Mouse (Mus musculus): ENCODE measurements around the gene Plekhm1.
"Not testable (repeated sequence)": the region's sequence is repeated elsewhere in the genome, so short reads cannot be mapped to it uniquely, and the experiment has no call there.

Gene Plekhm1

DNA sequence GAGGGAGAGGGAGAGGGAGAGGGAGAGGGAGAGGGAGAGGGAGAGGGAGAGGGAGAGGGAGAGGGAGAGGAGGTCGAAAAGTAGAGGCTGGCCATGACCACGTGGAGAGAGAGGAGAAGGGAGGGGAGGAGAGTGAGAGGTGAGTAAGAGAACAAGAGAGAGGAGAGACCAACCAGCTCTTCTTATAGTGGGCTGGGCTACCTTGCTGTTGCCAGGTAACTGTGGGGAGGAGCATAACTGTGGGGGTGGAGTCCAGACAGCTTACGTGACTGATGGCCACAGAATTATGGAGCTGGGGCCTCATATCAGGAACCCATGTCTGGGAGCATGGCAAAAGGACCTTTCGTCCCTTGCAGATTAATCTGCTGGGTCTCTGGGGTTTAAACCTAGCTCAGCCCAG is 89.7 kb downstream of the Plekhm1 start:
- ATAC-seq (ENCODE audit: insufficient number of reproducible peaks, low FRiP score, low TSS enrichment) = not testable (repeated sequence)

DNA sequence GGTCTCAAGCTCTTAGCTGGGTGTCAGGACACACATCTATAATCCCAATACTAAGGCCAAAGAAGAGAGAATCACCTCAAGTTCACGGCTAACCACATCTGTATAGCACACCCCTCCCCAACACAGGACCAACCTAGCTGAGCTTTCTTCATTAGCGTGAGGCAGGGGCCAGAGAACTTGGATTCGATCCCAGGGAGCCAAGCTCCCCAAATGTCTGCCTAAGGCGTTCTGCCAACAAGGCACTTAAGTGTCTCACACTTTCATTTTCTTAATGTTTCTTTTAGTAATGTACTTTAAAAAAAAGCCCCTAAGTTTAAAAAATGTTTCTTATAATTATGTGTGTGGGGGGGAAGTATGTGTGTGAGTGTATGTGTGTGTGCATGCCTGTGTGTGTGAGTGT is 91.8 kb downstream of the Plekhm1 start:
- ATAC-seq (ENCODE audit: insufficient number of reproducible peaks, low FRiP score, low TSS enrichment) = no peak

GRCm38 (mm10) chr11:103320196-103320595 is 92.3 kb downstream of the Plekhm1 start:
- no peak for ATAC-seq (ENCODE audit: insufficient number of reproducible peaks, low FRiP score, low TSS enrichment)

GRCm38 (mm10) chr11:103318042-103318441 is 94.4 kb downstream of the Plekhm1 start:
- no peak for ATAC-seq (ENCODE audit: insufficient number of reproducible peaks, low FRiP score, low TSS enrichment)

DNA sequence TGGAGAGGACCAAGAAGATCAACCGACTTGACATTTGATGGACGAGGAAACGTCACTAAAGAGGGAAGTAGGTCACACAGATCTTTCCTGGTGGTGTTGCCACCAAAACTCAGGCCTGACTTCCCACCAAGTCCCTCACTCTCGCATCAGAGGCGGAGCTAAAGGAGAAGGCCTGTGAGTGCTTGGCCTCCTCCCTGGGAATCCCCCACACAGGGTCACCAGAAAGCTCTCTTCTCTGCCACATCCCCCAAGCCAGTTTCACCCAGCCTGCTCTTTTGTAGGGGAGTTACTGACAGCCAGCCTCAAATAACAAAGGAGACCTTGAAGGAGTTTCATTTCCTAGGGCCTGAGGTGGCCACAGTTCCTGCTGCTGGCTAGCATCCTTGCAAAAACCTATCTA is 97.1 kb downstream of the Plekhm1 start:
- ATAC-seq (ENCODE audit: insufficient number of reproducible peaks, low FRiP score, low TSS enrichment) = no peak

GRCm38 (mm10) chr11:103314736-103315374 is 97.6 kb downstream of the Plekhm1 start:
- no peak for ATAC-seq (ENCODE audit: insufficient number of reproducible peaks, low FRiP score, low TSS enrichment)
